Mouse (Mus musculus): Measurements from ENCODE around the gene Jpt1. TPM values are rescaled to one million over a fixed set of nuclear protein-coding genes. Genes with fewer than 3 reads are reported as not detected.

Jpt1 gene
- total RNA-seq, 1 experiment: 205 TPM

GRCm38 (mm10) chr11:115521080-115521479 is 6.9 kb upstream of the Jpt1 start:
- Histone ChIP-seq H3K9ac (ENCODE audit: insufficient read depth, low read depth, low read length, poor library complexity, severe bottlenecking) (no peak overlapping the region), H3K27ac (ENCODE audit: insufficient read depth, low read depth, low read length, poor library complexity, severe bottlenecking) (no peak overlapping the region), H3K4me3 (ENCODE audit: insufficient read depth in 1 of 2, low read depth in 1 of 2, low read length in 2 of 2, poor library complexity in 1 of 2, severe bottlenecking in 1 of 2) (no peak overlapping the region), H3K4me1 (ENCODE audit: control insufficient read depth in 2 of 2, insufficient read depth in 2 of 2, low read length in 2 of 2, poor library complexity in 1 of 2) (no peaks in the 10 kb centered on the region), H3K9me3 (ENCODE audit: control insufficient read depth, insufficient read depth, low read depth, low read length) (no peaks in the 10 kb centered on the region), H3K36me3 (ENCODE audit: control insufficient read depth, insufficient read depth, low read length, poor library complexity, severe bottlenecking) (peaks cover 12% of the 10 kb centered on the region)
- no peak for DNase-seq (ENCODE audit: low read depth, low spot score)
- in situ Hi-C loops (cut with MboI; ENCODE audit: low sequenced_read_pairs in 2 of 2, unreplicated experiment in 2 of 2): no loop called here
- TF ChIP-seq MAFK (IDR thresholded peaks at IDR 0.05; ENCODE audit: insufficient read depth, low read depth, low read length): no peak
- no peak for TF ChIP-seq ZC3H11A (IDR thresholded peaks at IDR 0.05; ENCODE audit: borderline replicate concordance, low read depth, low read length)
- no peak for TF ChIP-seq HCFC1 (IDR thresholded peaks at IDR 0.05; ENCODE audit: borderline replicate concordance, insufficient read depth, low read length)
- no peak for TF ChIP-seq ZNF384 (IDR thresholded peaks at IDR 0.05; ENCODE audit: low read depth, low read length)
- TF ChIP-seq CHD2 (IDR thresholded peaks at IDR 0.05; ENCODE audit: low read depth, low read length): no peak

GRCm38 (mm10) chr11:115520218-115520617 is 6.0 kb upstream of the Jpt1 start:
- peaks cover 4% of the 10 kb centered on the region for H3K36me3 ChIP-seq (ENCODE audit: control insufficient read depth, insufficient read depth, low read length, poor library complexity, severe bottlenecking)
- no peak overlapping the region for H3K9ac ChIP-seq (ENCODE audit: insufficient read depth, low read depth, low read length, poor library complexity, severe bottlenecking)
- no peaks in the 10 kb centered on the region for H3K9me3 ChIP-seq (ENCODE audit: control insufficient read depth, insufficient read depth, low read depth, low read length)
- no peak for DNase-seq (ENCODE audit: low read depth, low spot score)
- H3K27ac ChIP-seq (ENCODE audit: insufficient read depth, low read depth, low read length, poor library complexity, severe bottlenecking): no peak overlapping the region
- peaks cover 0 to under 1% of the 10 kb centered on the region in 2 experiments; a peak in 1 of 4 replicates for H3K4me1 ChIP-seq (ENCODE audit: control insufficient read depth in 2 of 2, insufficient read depth in 2 of 2, low read length in 2 of 2, poor library complexity in 1 of 2)
- no peak overlapping the region for H3K4me3 ChIP-seq (ENCODE audit: insufficient read depth in 1 of 2, low read depth in 1 of 2, low read length in 2 of 2, poor library complexity in 1 of 2, severe bottlenecking in 1 of 2)
- in situ Hi-C loops (cut with MboI; ENCODE audit: low sequenced_read_pairs in 2 of 2, unreplicated experiment in 2 of 2): no loop called here
- TF ChIP-seq MAFK (IDR thresholded peaks at IDR 0.05; ENCODE audit: insufficient read depth, low read depth, low read length): no peak
- TF ChIP-seq CHD2 (IDR thresholded peaks at IDR 0.05; ENCODE audit: low read depth, low read length): no peak
- no peak for TF ChIP-seq HCFC1 (IDR thresholded peaks at IDR 0.05; ENCODE audit: borderline replicate concordance, insufficient read depth, low read length)
- TF ChIP-seq ZNF384 (IDR thresholded peaks at IDR 0.05; ENCODE audit: low read depth, low read length): no peak
- TF ChIP-seq ZC3H11A (IDR thresholded peaks at IDR 0.05; ENCODE audit: borderline replicate concordance, low read depth, low read length): no peak

GRCm38 (mm10) chr11:115519581-115519980 is 5.4 kb upstream of the Jpt1 start:
- no peak overlapping the region for H3K9ac ChIP-seq (ENCODE audit: insufficient read depth, low read depth, low read length, poor library complexity, severe bottlenecking)
- no peak for TF ChIP-seq HCFC1 (IDR thresholded peaks at IDR 0.05; ENCODE audit: borderline replicate concordance, insufficient read depth, low read length)
- in situ Hi-C loops (cut with MboI; ENCODE audit: low sequenced_read_pairs in 2 of 2, unreplicated experiment in 2 of 2): no loop called here
- peaks cover 0 to 5% of the 10 kb centered on the region in 2 experiments; a peak in 2 of 4 replicates for H3K4me1 ChIP-seq (ENCODE audit: control insufficient read depth in 2 of 2, insufficient read depth in 2 of 2, low read length in 2 of 2, poor library complexity in 1 of 2)
- H3K9me3 ChIP-seq (ENCODE audit: control insufficient read depth, insufficient read depth, low read depth, low read length): no peaks in the 10 kb centered on the region
- no peak overlapping the region for H3K4me3 ChIP-seq (ENCODE audit: insufficient read depth in 1 of 2, low read depth in 1 of 2, low read length in 2 of 2, poor library complexity in 1 of 2, severe bottlenecking in 1 of 2)
- H3K27ac ChIP-seq (ENCODE audit: insufficient read depth, low read depth, low read length, poor library complexity, severe bottlenecking): no peak overlapping the region
- H3K36me3 ChIP-seq (ENCODE audit: control insufficient read depth, insufficient read depth, low read length, poor library complexity, severe bottlenecking): peaks cover 4% of the 10 kb centered on the region
- DNase-seq (ENCODE audit: low read depth, low spot score): no peak

GRCm38 (mm10) chr11:115518693-115519092 is 4.5 kb upstream of the Jpt1 start:
- H3K36me3 ChIP-seq (ENCODE audit: control insufficient read depth, insufficient read depth, low read length, poor library complexity, severe bottlenecking): peaks cover 2% of the 10 kb centered on the region
- H3K4me3 ChIP-seq (ENCODE audit: insufficient read depth in 1 of 2, low read depth in 1 of 2, low read length in 2 of 2, poor library complexity in 1 of 2, severe bottlenecking in 1 of 2): no peak overlapping the region
- no peak overlapping the region for H3K9ac ChIP-seq (ENCODE audit: insufficient read depth, low read depth, low read length, poor library complexity, severe bottlenecking)
- TF ChIP-seq CHD2 (IDR thresholded peaks at IDR 0.05; ENCODE audit: low read depth, low read length) (no peak), MAFK (IDR thresholded peaks at IDR 0.05; ENCODE audit: insufficient read depth, low read depth, low read length) (no peak), ZNF384 (IDR thresholded peaks at IDR 0.05; ENCODE audit: low read depth, low read length) (no peak), ZC3H11A (IDR thresholded peaks at IDR 0.05; ENCODE audit: borderline replicate concordance, low read depth, low read length) (no peak), HCFC1 (IDR thresholded peaks at IDR 0.05; ENCODE audit: borderline replicate concordance, insufficient read depth, low read length) (no peak)
- no peak overlapping the region for H3K27ac ChIP-seq (ENCODE audit: insufficient read depth, low read depth, low read length, poor library complexity, severe bottlenecking)
- DNase-seq (ENCODE audit: low read depth, low spot score): no peak
- peaks cover 0 to 5% of the 10 kb centered on the region in 2 experiments; a peak in 2 of 4 replicates for H3K4me1 ChIP-seq (ENCODE audit: control insufficient read depth in 2 of 2, insufficient read depth in 2 of 2, low read length in 2 of 2, poor library complexity in 1 of 2)
- H3K9me3 ChIP-seq (ENCODE audit: control insufficient read depth, insufficient read depth, low read depth, low read length): no peaks in the 10 kb centered on the region
- in situ Hi-C loops (cut with MboI; ENCODE audit: low sequenced_read_pairs in 2 of 2, unreplicated experiment in 2 of 2): no loop called here

GRCm38 (mm10) chr11:115516942-115517341 is 2.8 kb upstream of the Jpt1 start:
- no peak for TF ChIP-seq CHD2 (IDR thresholded peaks at IDR 0.05; ENCODE audit: low read depth, low read length)
- no peak for TF ChIP-seq ZC3H11A (IDR thresholded peaks at IDR 0.05; ENCODE audit: borderline replicate concordance, low read depth, low read length)
- no peak for TF ChIP-seq HCFC1 (IDR thresholded peaks at IDR 0.05; ENCODE audit: borderline replicate concordance, insufficient read depth, low read length)
- TF ChIP-seq ZNF384 (IDR thresholded peaks at IDR 0.05; ENCODE audit: low read depth, low read length): no peak
- no peak for TF ChIP-seq MAFK (IDR thresholded peaks at IDR 0.05; ENCODE audit: insufficient read depth, low read depth, low read length)
- Histone ChIP-seq H3K36me3 (ENCODE audit: control insufficient read depth, insufficient read depth, low read length, poor library complexity, severe bottlenecking) (no peaks in the 10 kb centered on the region), H3K4me3 (ENCODE audit: insufficient read depth in 1 of 2, low read depth in 1 of 2, low read length in 2 of 2, poor library complexity in 1 of 2, severe bottlenecking in 1 of 2) (no peak overlapping the region), H3K9ac (ENCODE audit: insufficient read depth, low read depth, low read length, poor library complexity, severe bottlenecking) (no peak overlapping the region), H3K9me3 (ENCODE audit: control insufficient read depth, insufficient read depth, low read depth, low read length) (no peaks in the 10 kb centered on the region), H3K4me1 (ENCODE audit: control insufficient read depth in 2 of 2, insufficient read depth in 2 of 2, low read length in 2 of 2, poor library complexity in 1 of 2) (peaks cover 2 to 9% of the 10 kb centered on the region in 2 experiments; a peak in 3 of 4 replicates), H3K27ac (ENCODE audit: insufficient read depth, low read depth, low read length, poor library complexity, severe bottlenecking) (no peak overlapping the region)
- DNase-seq (ENCODE audit: low read depth, low spot score): no peak
- in situ Hi-C loops (cut with MboI; ENCODE audit: low sequenced_read_pairs in 2 of 2, unreplicated experiment in 2 of 2): no loop called here
